Mouse (Mus musculus) T-helper 2 cell (primary cell): ENCODE data around the gene Stra8.

Source experiments
- in situ Hi-C: fragments of 300-600 bp; cut with MboI, MseI; formaldehyde crosslinking; loops from one replicate; pipeline ENCODE4 v1.15.1; 2025; ENCODE audit warnings: high pct_unique_total_duplicates

The Stra8 gene

GRCm38 (mm10) chr6:34919956-34920355 lies at the start of gene Stra8:
TSS of gene Stra8 (plus strand) at chr6:34920163.
- in situ Hi-C loops: no loop called here

GRCm38 (mm10) chr6:34870724-34871123 lies 49.2 kb upstream of the Stra8 start:
- in situ Hi-C loops: no loop called here

GRCm38 (mm10) chr6:34871929-34872328 lies 48.0 kb upstream of the Stra8 start:
- in situ Hi-C loops: no loop called here

GRCm38 (mm10) chr6:34872871-34873270 lies 47.1 kb upstream of the Stra8 start:
- in situ Hi-C loops: no loop called here

GRCm38 (mm10) chr6:34874101-34874921 lies 45.7 kb upstream of the Stra8 start:
- in situ Hi-C loops: no loop called here

GRCm38 (mm10) chr6:34875268-34875761 lies 44.6 kb upstream of the Stra8 start:
- in situ Hi-C loops: no loop called here

GRCm38 (mm10) chr6:34875966-34876834 lies 43.8 kb upstream of the Stra8 start:
- in situ Hi-C loops: no loop called here

GRCm38 (mm10) chr6:34876835-34877156 lies 43.2 kb upstream of the Stra8 start:
- in situ Hi-C loops: no loop called here

- in situ Hi-C loops: no loop called here
These were observed 42.2 kb upstream of the Stra8 start, which contains the start of gene Cyren for GRCm38 (mm10) chr6:34877509-34878321. TSS of gene Cyren (minus strand) at chr6:34878060.

GRCm38 (mm10) chr6:34879101-34879740 lies 40.7 kb upstream of the Stra8 start:
- in situ Hi-C loops: no loop called here

- in situ Hi-C loops: no loop called here
These were observed 40.0 kb upstream of the Stra8 start for GRCm38 (mm10) chr6:34879911-34880475.

- in situ Hi-C loops: no loop called here
These were observed 35.2 kb upstream of the Stra8 start for GRCm38 (mm10) chr6:34884724-34885123.

GRCm38 (mm10) chr6:34887131-34887850 lies 32.7 kb upstream of the Stra8 start:
- in situ Hi-C loops: no loop called here

GRCm38 (mm10) chr6:34889185-34889584 lies 30.8 kb upstream of the Stra8 start:
- in situ Hi-C loops: no loop called here

GRCm38 (mm10) chr6:34895569-34895968 lies 24.4 kb upstream of the Stra8 start:
- in situ Hi-C loops: no loop called here

GRCm38 (mm10) chr6:34896168-34896780 lies 23.7 kb upstream of the Stra8 start:
- in situ Hi-C loops: no loop called here

GRCm38 (mm10) chr6:34899127-34899526 lies 20.8 kb upstream of the Stra8 start:
- in situ Hi-C loops: no loop called here

GRCm38 (mm10) chr6:34900990-34901389 lies 19.0 kb upstream of the Stra8 start:
- in situ Hi-C loops: no loop called here

- in situ Hi-C loops: no loop called here
These were observed 18.0 kb upstream of the Stra8 start for GRCm38 (mm10) chr6:34901911-34902444.
